In genomic region chr5:113836961-113837360, GRCm38 (mm10) we compare ENCODE assay signal across 16 mouse cellular contexts. TPM values are rescaled to one million over a fixed set of nuclear protein-coding genes. Genes with fewer than 3 reads are reported as not detected.
DNase-seq lines count a peak whose midpoint lies in the region; ATAC-seq and TF ChIP-seq lines count a peak whose summit lies in the region.
"Had no signal": no experiment of that assay in that cellular context is flagged by ENCODE, and none has a peak within 500 bp of the region (broad histone marks: within the 10 kb centered on the region; RNA-seq: fewer than 3 reads in every experiment).

No protein-coding gene starts in this region.

- H3K4me3 ChIP-seq in liver, postnatal 0 days (ENCODE audit: low read depth, low read length) = no peak overlapping the region
- H3K4me3 ChIP-seq in forebrain, embryonic 12.5 days (replicated peaks) = no peak overlapping the region
- H3K4me3 ChIP-seq: embryonic facial prominence, embryonic 15.5 days; hindbrain, embryonic 12.5 days had no signal

- no peak for DNase-seq in liver, postnatal 0 days
- DNase-seq in liver = no peak
- DNase-seq in thymus, postnatal 36 days = peak; percentile 49 to 56
- no peak for DNase-seq in heart, adult 18-20 months
- DNase-seq: adrenal gland, postnatal 25 days; cerebellum, adult 18-20 months; cerebellum, postnatal 25 days; heart, postnatal 10 days; left cerebral cortex, postnatal 4 days had no signal

- no peak for ATAC-seq in liver, postnatal 0 days
- ATAC-seq in common myeloid progenitor, adult 5-6 weeks (replicated peaks; ENCODE audit: low read depth, poor library complexity, severe bottlenecking) = peak; percentile 70
- peak; percentile 57 for ATAC-seq in megakaryocyte progenitor cell, adult 5-6 weeks (replicated peaks; ENCODE audit: poor library complexity)
- ATAC-seq in forebrain, embryonic 12.5 days (ENCODE audit: low FRiP score) = no peak
- ATAC-seq: midbrain, embryonic 16.5 days had no signal

- no peaks in the 10 kb centered on the region for H3K4me1 ChIP-seq in liver, postnatal 0 days (ENCODE audit: insufficient read depth)
- H3K4me1 ChIP-seq in forebrain, embryonic 12.5 days = peaks cover 6% of the 10 kb centered on the region; the same call in 1 of the 2 replicates
- H3K4me1 ChIP-seq: embryonic facial prominence, embryonic 15.5 days had no signal

- H3K4me2 ChIP-seq in liver, postnatal 0 days (ENCODE audit: low read depth, low read length) = no peak overlapping the region
- no peak overlapping the region for H3K4me2 ChIP-seq in forebrain, embryonic 12.5 days
- H3K4me2 ChIP-seq: embryonic facial prominence, embryonic 15.5 days; heart, embryonic 11.5 days; hindbrain, embryonic 12.5 days had no signal

- TF ChIP-seq CTCF in liver, postnatal 0 days (IDR thresholded peaks at IDR 0.05; ENCODE audit: low read depth) = no peak

- no peaks in the 10 kb centered on the region for H3K9me3 ChIP-seq in liver, postnatal 0 days (ENCODE audit: low read length)
- no peaks in the 10 kb centered on the region for H3K9me3 ChIP-seq in forebrain, embryonic 12.5 days
- H3K9me3 ChIP-seq: embryonic facial prominence, embryonic 15.5 days; hindbrain, embryonic 12.5 days had no signal

- H3K27ac ChIP-seq in liver, postnatal 0 days (ENCODE audit: low read depth) = 0 out of 2 replicates have a peak overlapping the region, but pooled peaks have one; percentile 39
- no peak overlapping the region for H3K27ac ChIP-seq in forebrain, embryonic 12.5 days
- H3K27ac ChIP-seq: embryonic facial prominence, embryonic 15.5 days; hindbrain, embryonic 12.5 days had no signal

- no peaks in the 10 kb centered on the region; the same call in 1 of the 2 replicates for H3K36me3 ChIP-seq in liver, postnatal 0 days (replicated peaks; ENCODE audit: insufficient read depth, low read length)
- H3K36me3 ChIP-seq in forebrain, embryonic 12.5 days (replicated peaks) = peaks cover 18% of the 10 kb centered on the region

- no peaks in the 10 kb centered on the region for H3K27me3 ChIP-seq in liver, postnatal 0 days (ENCODE audit: insufficient read depth, low read length)
- no peaks in the 10 kb centered on the region for H3K27me3 ChIP-seq in forebrain, embryonic 12.5 days
- H3K27me3 ChIP-seq: embryonic facial prominence, embryonic 15.5 days; hindbrain, embryonic 12.5 days had no signal

- WGBS in liver, postnatal 0 days (ENCODE audit: insufficient replicate concordance) = 46% methylated on average over 10 of the region's 10 CpGs
- WGBS in forebrain, embryonic 12.5 days = 91% methylated on average over 10 of the region's 10 CpGs

- no peak overlapping the region for H3K9ac ChIP-seq in liver, postnatal 0 days (replicated peaks)
- no peak overlapping the region for H3K9ac ChIP-seq in forebrain, embryonic 12.5 days
- H3K9ac ChIP-seq: embryonic facial prominence, embryonic 15.5 days; hindbrain, embryonic 12.5 days had no signal

- no peak for TF ChIP-seq EP300 in liver, postnatal 0 days (IDR thresholded peaks at IDR 0.05; ENCODE audit: low read depth)

RNA-seq across cellular contexts. Expression of gene Selplg, which starts 4.5 kb away (rescaled TPM):
- polyA plus RNA-seq in liver, postnatal 0 days (2015; fragmentation: Nextera tagmentation; extraction: Ambion mirVana) = 18.9 and 21.5 TPM in 2 replicates
- total RNA-seq in common myeloid progenitor, adult 5-6 weeks (2017) = 91.4 and 108 TPM in 2 replicates
- 244 and 245 TPM in 2 replicates for total RNA-seq in megakaryocyte progenitor cell, adult 5-6 weeks (2015)
- 82.0 and 99.0 TPM in 2 replicates for total RNA-seq in megakaryocyte progenitor cell, adult 5-6 weeks (2017)
- 1 to 10 TPM; 4.4 to 7.3 TPM for total RNA-seq in heart, adult 18-20 months (2021)
- polyA plus RNA-seq in forebrain, embryonic 12.5 days (2016; fragmentation: Nextera tagmentation; extraction: Ambion mirVana) = 0.82 and 0.88 TPM in 2 replicates

RNA-seq across cellular contexts. Expression of gene Tmem119, which starts 36.6 kb away (rescaled TPM):
- polyA plus RNA-seq in liver, postnatal 0 days (2015; fragmentation: Nextera tagmentation; extraction: Ambion mirVana) = 3.2 and 3.4 TPM in 2 replicates
- 2.7 and 3.6 TPM in 2 replicates for total RNA-seq in common myeloid progenitor, adult 5-6 weeks (2017)
- 6.5 and 7.2 TPM in 2 replicates for total RNA-seq in megakaryocyte progenitor cell, adult 5-6 weeks (2015)
- total RNA-seq in megakaryocyte progenitor cell, adult 5-6 weeks (2017) = 5.6 and 8.2 TPM in 2 replicates
- total RNA-seq in heart, adult 18-20 months (2021) = 1 to 10 TPM; 2.7 to 5.1 TPM
- polyA plus RNA-seq in forebrain, embryonic 12.5 days (2016; fragmentation: Nextera tagmentation; extraction: Ambion mirVana) = 13.9 and 19.4 TPM in 2 replicates

Comparison
In these comparisons a context has a peak if more than half of its experiments do, and no peak if none do; other contexts are left out.
1. ATAC-seq: peak in common myeloid progenitor, adult 5-6 weeks (single experiment) and megakaryocyte progenitor cell, adult 5-6 weeks (single experiment); none in liver, postnatal 0 days (single experiment) and forebrain, embryonic 12.5 days (single experiment).
2. DNase-seq: peak in thymus, postnatal 36 days (2 of 2); none in liver, postnatal 0 days (single experiment), liver (single experiment) and heart, adult 18-20 months (0 of 2).
3. RNA of gene Selplg, which starts 4.5 kb away (total RNA-seq): 82.0 to 245 TPM in megakaryocyte progenitor cell, adult 5-6 weeks and 91.4 to 108 TPM in common myeloid progenitor, adult 5-6 weeks; 4.4 to 7.3 TPM in heart, adult 18-20 months; every median in the first group is over 4 times any median in the second.